Mouse (Mus musculus) hindbrain, postnatal 0 days (tissue): ENCODE measurements at regions not wholly inside any gene's neighbourhood (a gene's known extent, or its start where the extent isn't known, plus 50 kb on each side); places are given as distances from the start of the nearest gene placed in this dataset.
A peak's percentile ranks its signal among the peaks of the same experiment; 100 is the strongest.
"Not testable (repeated sequence)": the region's sequence is repeated elsewhere in the genome, so short reads cannot be mapped to it uniquely, and the experiment has no call there.

Source experiments
- ATAC-seq: fragments of 200-750 bp; cut with Nextera tagmentation; 2 replicates; pipeline ENCODE4 v1.8.0; 2017; ENCODE audit warnings: mild to moderate bottlenecking, moderate TSS enrichment, moderate library complexity
- DNase-seq: peaks from one replicate; pipeline ENCODE4 v3.0.0-alpha.2; 2015; ENCODE audit warnings: low spot score
- H3K27ac ChIP-seq: fragments of 300-500 bp; sonication (generic); 2 replicates; pipeline ENCODE4 v1.5.1; 2014; ENCODE audit warnings: mild to moderate bottlenecking
- H3K27me3 ChIP-seq: fragments of 300-500 bp; sonication (generic); 2 replicates; pipeline ENCODE4 v1.6.1; 2014; ENCODE audit warnings: low read length, mixed read lengths; ENCODE audit not compliant: insufficient read depth
- H3K36me3 ChIP-seq: fragments of 300-500 bp; sonication (generic); 2 replicates; pipeline ENCODE4 v1.6.1; 2014; ENCODE audit warnings: low read length, mixed read lengths; ENCODE audit not compliant: insufficient read depth
- H3K4me1 ChIP-seq: fragments of 300-500 bp; sonication (generic); 2 replicates; pipeline ENCODE4 v1.6.1; 2014; ENCODE audit warnings: antibody characterized with exemption, low read length, mixed read lengths; ENCODE audit not compliant: insufficient read depth
- H3K4me2 ChIP-seq: fragments of 300-500 bp; sonication (generic); 2 replicates; pipeline ENCODE4 v1.6.1; 2014; ENCODE audit warnings: low read depth, mild to moderate bottlenecking, low read length, moderate library complexity, mixed read lengths
- H3K4me3 ChIP-seq: fragments of 300-500 bp; sonication (generic); 2 replicates; pipeline ENCODE4 v1.5.1; 2014; ENCODE audit warnings: low read length
- H3K9ac ChIP-seq: fragments of 300-500 bp; sonication (generic); replicated peaks from 2 replicates; pipeline ENCODE4 v1.6.1; 2014; ENCODE audit warnings: mild to moderate bottlenecking, low read length, moderate library complexity, mixed read lengths
- H3K9me3 ChIP-seq: fragments of 300-500 bp; sonication (generic); 2 replicates; pipeline ENCODE4 v1.6.1; 2016; ENCODE audit warnings: low read length, mixed read lengths
- CTCF ChIP-seq: IDR thresholded peaks from 2 replicates; pipeline ENCODE4 v1.5.1; 2016; ENCODE audit warnings: antibody characterized with exemption, control low read depth, low read depth
- WGBS: fragments of 180-500 bp; shearing (Covaris S2); extraction: QIAGEN DNeasy Blood & Tissue Kit; methylation state at CpG from one replicate; pipeline ENCODE4 v1.1.7; 2014; 5-methylcytosine and 5-hydroxymethylcytosine counted together

GRCm38 (mm10) chr15:8815958-8816357, 105.4 kb upstream of the Slc1a3 start:
- DNase-seq (no peak), ATAC-seq (no peak)
- H3K4me1 ChIP-seq = no peaks in the 10 kb centered on the region

GRCm38 (mm10) chr15:8815277-8815676, 104.7 kb upstream of the Slc1a3 start:
- ATAC-seq (peak; percentile 89), DNase-seq (peak; percentile 70)
- no peaks in the 10 kb centered on the region for H3K9me3 ChIP-seq
- no peak overlapping the region for H3K4me3 ChIP-seq
- no peak for TF ChIP-seq CTCF
- no peaks in the 10 kb centered on the region for H3K4me1 ChIP-seq
- H3K4me2 ChIP-seq = no peak overlapping the region
- no peaks in the 10 kb centered on the region for H3K27me3 ChIP-seq
- no peak overlapping the region for H3K9ac ChIP-seq
- WGBS = 23% methylated on average over 6 of the region's 6 CpGs
- peak overlapping the region; percentile 72; the same call in 1 of the 2 replicates for H3K27ac ChIP-seq
- no peaks in the 10 kb centered on the region for H3K36me3 ChIP-seq

More at GRCm38 (mm10) chr15:8815958-8816357, 105.4 kb upstream of the Slc1a3 start:
- TF ChIP-seq CTCF = no peak
- H3K4me2 ChIP-seq = no peak overlapping the region
- H3K9me3 ChIP-seq = no peaks in the 10 kb centered on the region
- no peaks in the 10 kb centered on the region for H3K27me3 ChIP-seq
- H3K36me3 ChIP-seq = no peaks in the 10 kb centered on the region
- peak overlapping the region; percentile 72 for H3K27ac ChIP-seq
- no peak overlapping the region for H3K9ac ChIP-seq
- H3K4me3 ChIP-seq = no peak overlapping the region
- WGBS = 41% methylated on average over 2 of the region's 2 CpGs

GRCm38 (mm10) chr15:8806354-8806753, 95.8 kb upstream of the Slc1a3 start:
- no peak overlapping the region for H3K4me2 ChIP-seq
- no peaks in the 10 kb centered on the region for H3K4me1 ChIP-seq
- 60% methylated on average over 8 of the region's 8 CpGs for WGBS
- H3K9me3 ChIP-seq = no peaks in the 10 kb centered on the region
- H3K36me3 ChIP-seq = no peaks in the 10 kb centered on the region
- no peak overlapping the region for H3K27ac ChIP-seq
- H3K9ac ChIP-seq = no peak overlapping the region
- DNase-seq (no peak), ATAC-seq (no peak)
- no peak for TF ChIP-seq CTCF
- no peak overlapping the region for H3K4me3 ChIP-seq
- no peaks in the 10 kb centered on the region for H3K27me3 ChIP-seq

- not testable (repeated sequence) for H3K4me1 ChIP-seq, H3K4me3 ChIP-seq, H3K27me3 ChIP-seq, H3K36me3 ChIP-seq, ATAC-seq, DNase-seq, H3K9me3 ChIP-seq, H3K4me2 ChIP-seq, H3K27ac ChIP-seq, H3K9ac ChIP-seq
- WGBS = 95% methylated on average over 4 of the region's 5 CpGs
Measured at GRCm38 (mm10) chr15:8805565-8805964, 95.0 kb upstream of the Slc1a3 start.

GRCm38 (mm10) chr15:8802058-8802457, 91.5 kb upstream of the Slc1a3 start:
- H3K4me3 ChIP-seq = no peak overlapping the region
- no peak for ATAC-seq
- H3K27ac ChIP-seq = no peak overlapping the region
- 77% methylated on average over 7 of the region's 7 CpGs for WGBS
- no peak overlapping the region for H3K9ac ChIP-seq
- no peak for DNase-seq
- no peaks in the 10 kb centered on the region for H3K9me3 ChIP-seq
- H3K4me1 ChIP-seq = no peaks in the 10 kb centered on the region
- H3K27me3 ChIP-seq = no peaks in the 10 kb centered on the region
- H3K4me2 ChIP-seq = no peak overlapping the region
- H3K36me3 ChIP-seq = no peaks in the 10 kb centered on the region
- TF ChIP-seq CTCF = no peak

- WGBS = 96% methylated on average over 1 of the region's 1 CpGs
- ATAC-seq (no peak), DNase-seq (peak; percentile 13)
- peak; percentile 28; the same call in 1 of the 2 replicates for TF ChIP-seq CTCF
- Histone ChIP-seq H3K4me3 (no peak overlapping the region), H3K27me3 (no peaks in the 10 kb centered on the region), H3K4me1 (no peaks in the 10 kb centered on the region), H3K9ac (no peak overlapping the region), H3K9me3 (no peaks in the 10 kb centered on the region), H3K27ac (no peak overlapping the region), H3K36me3 (no peaks in the 10 kb centered on the region), H3K4me2 (no peak overlapping the region)
Measured at GRCm38 (mm10) chr15:8797015-8797414, 86.5 kb upstream of the Slc1a3 start.

- H3K36me3 ChIP-seq = no peaks in the 10 kb centered on the region
- WGBS = 43% methylated on average over 2 of the region's 2 CpGs
- H3K4me3 ChIP-seq = no peak overlapping the region
- no peak overlapping the region for H3K4me2 ChIP-seq
- no peak overlapping the region for H3K27ac ChIP-seq
- no peak for TF ChIP-seq CTCF
- no peak overlapping the region for H3K9ac ChIP-seq
- H3K9me3 ChIP-seq = no peaks in the 10 kb centered on the region
- peak; percentile 57 for DNase-seq
- no peak for ATAC-seq
- H3K27me3 ChIP-seq = no peaks in the 10 kb centered on the region
- no peaks in the 10 kb centered on the region for H3K4me1 ChIP-seq
Measured at GRCm38 (mm10) chr15:8792106-8792505, 81.5 kb upstream of the Slc1a3 start.
